Mouse (Mus musculus) lung, adult 2 months (tissue): Measurements from ENCODE around the gene Fam110c. TPM values are rescaled to one million over a fixed set of nuclear protein-coding genes. Genes with fewer than 3 reads are reported as not detected.
A peak's percentile ranks its signal among the peaks of the same experiment; 100 is the strongest.

Experiments used
- DNase-seq: peaks from one replicate; pipeline ENCODE4 v3.0.0; 2022
- H3K4me1 ChIP-seq: fragments of 200-500 bp; 2 replicates; pipeline ENCODE4 v1.6.1; 2011; ENCODE audit warnings: low read length; ENCODE audit not compliant: control insufficient read depth, insufficient read depth
- H3K4me3 ChIP-seq: fragments of 200-500 bp; replicated peaks from 2 replicates; pipeline ENCODE3; 2011; ENCODE audit warnings: low read depth, mild to moderate bottlenecking, control low read depth, low read length; ENCODE audit errors: extremely low read depth
- CTCF ChIP-seq: fragments of 200-500 bp; IDR thresholded peaks from 2 replicates; pipeline ENCODE4 v1.5.1; 2011; ENCODE audit warnings: mild to moderate bottlenecking, low read length, control low read depth; ENCODE audit not compliant: insufficient read depth
- POLR2A ChIP-seq: fragments of 200-500 bp; IDR thresholded peaks from 2 replicates; pipeline ENCODE4 v1.6.1; 2011; ENCODE audit warnings: low read depth, mild to moderate bottlenecking, control low read depth, low read length, borderline replicate concordance; ENCODE audit errors: extremely low read depth
- WGBS: fragments of 180-500 bp; shearing (Covaris S2); methylation state at CpG from one replicate; pipeline ENCODE4 v1.1.7; 2018; 5-methylcytosine and 5-hydroxymethylcytosine counted together
- polyA plus RNA-seq: library from polyadenylated mRNA; depleted of rRNA; stranded (reverse); fragments of >200 nt; gene quantifications from 2 replicates; pipeline ENCODE4 v1.2.3, GENCODE M21; 2012; rRNA removed

Gene Fam110c
- polyA plus RNA-seq, 1 experiment: 2.1 TPM

DNA sequence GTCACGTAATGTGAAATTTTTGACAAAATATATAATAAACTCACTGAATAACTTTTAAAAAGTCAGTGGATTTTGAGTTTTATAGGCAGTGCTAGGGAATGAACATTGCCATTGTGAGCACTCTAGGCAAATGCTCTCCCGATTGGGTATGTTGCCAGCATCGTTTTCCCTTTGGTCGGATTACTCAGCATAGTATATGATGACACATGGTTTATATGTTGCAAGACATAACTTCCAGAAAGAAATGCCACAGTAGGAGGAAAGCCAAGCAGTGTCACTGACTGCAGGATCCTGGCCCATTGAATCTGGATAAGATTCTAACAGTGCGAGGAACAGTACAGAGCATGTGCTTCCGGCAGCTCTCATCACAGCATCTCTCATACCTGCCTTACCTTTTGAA lies 23.5 kb downstream of the Fam110c start:
- H3K4me1 ChIP-seq: no peaks in the 10 kb centered on the region
- 90% methylated on average over 6 of the region's 6 CpGs for WGBS
- TF ChIP-seq POLR2A: no peak
- TF ChIP-seq CTCF: no peak
- H3K4me3 ChIP-seq: no peak overlapping the region
- no peak for DNase-seq

DNA sequence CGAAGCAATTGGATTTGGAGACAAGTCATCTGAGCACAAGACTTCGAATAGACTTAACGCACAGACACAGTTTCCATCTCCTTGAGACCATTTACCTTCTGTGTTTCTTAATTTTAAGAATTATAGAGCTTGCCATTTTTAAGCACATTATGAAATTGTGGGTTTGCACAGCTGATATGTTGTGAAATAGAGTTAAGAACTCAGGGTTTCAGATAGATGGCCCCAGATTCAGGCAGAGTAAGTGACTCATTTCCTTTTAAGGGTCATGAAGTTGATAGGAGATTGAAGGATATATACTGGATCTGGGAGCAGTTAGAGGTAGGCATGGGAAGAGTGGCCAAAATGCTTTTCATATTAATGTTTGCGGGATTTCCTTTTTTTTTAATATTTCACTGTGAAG lies 27.5 kb downstream of the Fam110c start:
- WGBS: 92% methylated on average over 4 of the region's 4 CpGs
- H3K4me3 ChIP-seq: no peak overlapping the region
- no peak for DNase-seq
- H3K4me1 ChIP-seq: no peaks in the 10 kb centered on the region
- TF ChIP-seq CTCF (no peak), POLR2A (no peak)

- TF ChIP-seq CTCF (no peak), POLR2A (no peak)
- WGBS: 79% methylated on average over 4 of the region's 4 CpGs
- DNase-seq: no peak
- H3K4me3 ChIP-seq: no peak overlapping the region
- H3K4me1 ChIP-seq: no peaks in the 10 kb centered on the region
Measured at GRCm38 (mm10) chr12:31101821-31102220, 28.2 kb downstream of the Fam110c start.

- TF ChIP-seq POLR2A: no peak
- peak; percentile 48; the same call in 1 of the 2 replicates for TF ChIP-seq CTCF
- DNase-seq: peak; percentile 59
- Histone ChIP-seq H3K4me1 (no peaks in the 10 kb centered on the region), H3K4me3 (no peak overlapping the region)
- 16% methylated on average over 8 of the region's 8 CpGs for WGBS
Measured at GRCm38 (mm10) chr12:31116005-31116466, 42.4 kb downstream of the Fam110c start.

DNA sequence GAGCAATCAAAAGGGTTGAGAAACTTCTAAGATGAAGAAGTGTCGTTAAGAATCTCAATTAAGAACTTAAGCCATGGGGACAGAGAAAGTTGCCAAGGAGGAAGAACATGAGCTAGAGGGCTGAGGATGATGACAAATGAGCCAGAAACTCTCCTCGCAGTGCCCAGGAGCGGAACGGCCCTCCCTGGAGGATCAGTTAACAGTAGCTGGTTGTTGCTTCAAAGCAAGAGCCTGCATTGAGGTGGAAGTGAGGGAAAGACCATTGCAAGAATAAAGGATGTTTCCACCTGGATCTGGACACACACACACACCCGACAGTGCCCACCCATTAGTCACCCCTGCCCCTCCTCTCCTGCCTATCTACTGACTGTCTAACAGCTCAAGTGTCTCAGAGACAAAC lies 46.9 kb downstream of the Fam110c start:
- no peak for TF ChIP-seq CTCF
- no peaks in the 10 kb centered on the region for H3K4me1 ChIP-seq
- H3K4me3 ChIP-seq: no peak overlapping the region
- WGBS: 67% methylated on average over 5 of the region's 5 CpGs
- no peak for DNase-seq

DNA sequence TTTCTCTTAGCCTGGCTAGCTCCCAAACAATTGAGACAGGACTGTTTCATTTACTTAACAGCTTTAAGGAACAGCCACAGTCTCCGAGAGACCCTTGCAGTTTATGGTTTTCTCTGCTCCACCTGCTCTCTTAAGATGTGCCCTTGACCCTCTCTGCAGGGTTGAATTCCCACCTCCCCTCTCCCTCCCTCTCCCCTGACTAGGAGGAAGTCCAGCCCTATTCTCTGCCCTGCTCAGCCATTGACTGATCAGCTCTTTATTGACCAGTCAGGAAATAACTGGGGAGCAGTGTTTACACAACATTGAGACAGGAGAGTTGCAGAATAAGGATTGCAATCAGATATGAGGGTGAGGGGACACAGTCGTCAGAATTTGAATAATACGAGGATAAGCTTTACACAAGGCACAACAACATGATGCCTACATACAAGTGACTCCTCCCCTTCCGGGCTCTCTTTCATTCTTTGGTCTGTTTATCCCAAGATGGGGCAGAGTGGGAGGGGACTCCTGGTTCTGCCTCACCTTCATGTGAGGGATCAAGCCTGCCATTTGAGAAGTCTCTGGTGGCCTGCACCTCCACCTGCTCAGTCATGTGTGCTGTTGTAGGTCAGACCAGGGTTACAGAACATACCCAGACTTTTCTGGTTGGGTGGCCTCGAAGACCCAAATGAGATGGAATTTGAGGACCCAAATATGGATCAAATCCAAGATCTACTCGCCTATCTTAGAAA lies 49.4 kb downstream of the Fam110c start:
- no peaks in the 10 kb centered on the region for H3K4me1 ChIP-seq
- 55% methylated on average over 6 of the region's 6 CpGs for WGBS
- H3K4me3 ChIP-seq: no peak overlapping the region
- no peak for TF ChIP-seq CTCF
- DNase-seq: no peak

DNA sequence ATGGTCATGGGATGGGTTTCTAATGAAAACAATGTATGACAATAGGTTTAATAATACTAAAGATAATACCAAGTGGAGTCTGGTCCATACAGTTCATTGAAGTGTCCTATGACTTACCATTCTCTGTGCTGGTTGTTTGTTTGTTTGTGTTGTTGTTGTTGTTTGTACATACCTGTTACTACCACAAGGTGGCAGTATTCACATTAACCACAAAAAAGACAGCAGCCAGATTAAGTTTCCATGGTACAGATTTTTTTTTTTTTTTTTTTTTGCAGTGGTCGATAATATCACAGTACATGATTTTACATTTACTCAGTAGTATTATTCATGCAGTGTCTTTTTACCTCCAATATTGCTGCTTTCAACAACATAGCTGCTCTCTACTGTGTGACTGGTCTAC lies 52.4 kb downstream of the Fam110c start:
- 26% methylated on average over 1 of the region's 1 CpGs for WGBS
- Histone ChIP-seq H3K4me1 (no peaks in the 10 kb centered on the region), H3K4me3 (no peak overlapping the region)
- no peak for DNase-seq
- TF ChIP-seq CTCF (no peak), POLR2A (no peak)

- TF ChIP-seq POLR2A (no peak), CTCF (no peak)
- 87% methylated on average over 4 of the region's 4 CpGs for WGBS
- H3K4me1 ChIP-seq: no peaks in the 10 kb centered on the region
- DNase-seq: no peak
- no peak overlapping the region for H3K4me3 ChIP-seq
Measured at GRCm38 (mm10) chr12:31129548-31129947, 55.9 kb downstream of the Fam110c start.

Other genes with a start within 250 kb of the Fam110c start
- 0.14 and 0.24 TPM in 2 replicates for gene Alkal2, start 189.5 kb upstream of the Fam110c start, polyA plus RNA-seq
- gene Acp1, start 162.3 kb upstream of the Fam110c start, polyA plus RNA-seq: 5.0 and 12.1 TPM in 2 replicates
- 1.4 and 2.6 TPM in 2 replicates for gene Sh3yl1, start 162.2 kb upstream of the Fam110c start, polyA plus RNA-seq
- not detected in 2 replicates for gene Gm6993, start 166.9 kb downstream of the Fam110c start, polyA plus RNA-seq
- 48.4 and 53.4 TPM in 2 replicates for gene Lamb1, start 191.4 kb downstream of the Fam110c start, polyA plus RNA-seq